Mouse (Mus musculus): Measurements from ENCODE around the gene Treml2.

DNA sequence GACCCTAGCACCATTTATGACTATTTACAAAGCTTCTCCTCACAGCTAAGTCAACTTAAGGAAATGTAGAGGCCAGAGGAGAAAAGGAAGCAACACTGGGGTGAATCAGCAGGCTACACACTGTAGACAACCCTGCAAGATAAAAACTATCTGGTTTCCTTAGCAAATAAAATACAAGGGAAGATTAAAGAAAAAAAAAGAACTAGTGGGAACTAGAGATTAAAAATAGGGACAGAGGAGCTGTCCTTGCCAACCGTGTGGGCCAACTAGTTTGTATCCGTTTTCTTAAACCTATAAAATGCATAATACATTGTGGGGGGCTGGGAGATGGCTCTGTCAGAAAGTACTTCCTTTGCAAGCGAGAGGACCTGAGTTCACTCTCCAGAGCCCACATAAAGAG is 42.6 kb downstream of the Treml2 start:
- TF ChIP-seq CTCF (IDR thresholded peaks at IDR 0.05; ENCODE audit: low read depth): no peak
- TF ChIP-seq EP300 (optimal IDR thresholded peaks at IDR 0.05): no peak
